8 mouse cellular contexts compared by ENCODE assay signal in genomic region chr17:83545756-83546742, GRCm38 (mm10). TPM values are rescaled to one million over a fixed set of nuclear protein-coding genes. Genes with fewer than 3 reads are reported as not detected.
DNase-seq lines count a peak whose midpoint lies in the region; ATAC-seq and TF ChIP-seq lines count a peak whose summit lies in the region.

No protein-coding gene starts in this region.

- no peaks in the 10 kb centered on the region for H3K9me3 ChIP-seq in heart, embryonic 11.5 days (replicated peaks; ENCODE audit: control insufficient read depth, low read length)
- H3K9me3 ChIP-seq in E14TG2a.4 (ENCODE audit: low read length), result no peaks in the 10 kb centered on the region
- H3K9me3 ChIP-seq in embryonic facial prominence, embryonic 13.5 days, result no peaks in the 10 kb centered on the region

- peak overlapping the region; percentile 54 for H3K9ac ChIP-seq in heart, embryonic 11.5 days (ENCODE audit: low read depth, low read length)
- H3K9ac ChIP-seq in embryonic facial prominence, embryonic 13.5 days, result peak overlapping the region; percentile 41; the same call in 1 of the 2 replicates

- WGBS in heart, embryonic 11.5 days (ENCODE audit: insufficient replicate concordance), result 9% methylated on average over 35 of the region's 35 CpGs
- 9% methylated on average over 35 of the region's 35 CpGs for WGBS in embryonic facial prominence, embryonic 13.5 days

- DNase-seq in heart, postnatal 25 days (ENCODE audit: low spot score), result no peak
- peak; percentile 48 for DNase-seq in naive thymus-derived CD4-positive, alpha-beta T cell, adult 2 months (ENCODE audit: low read depth)
- no peak for DNase-seq in ovary, adult 18-20 months (ENCODE audit: low spot score)
- no peak for DNase-seq in right cerebral cortex, postnatal 14 days

- no peak for TF ChIP-seq CTCF in E14TG2a.4 (conservative IDR thresholded peaks at IDR 0.05; ENCODE audit: low read length)

- no peak overlapping the region for H3K27ac ChIP-seq in heart, embryonic 11.5 days (ENCODE audit: low read depth, low read length)
- H3K27ac ChIP-seq in embryonic facial prominence, embryonic 13.5 days, result no peak overlapping the region

- no peaks in the 10 kb centered on the region for H3K4me1 ChIP-seq in heart, embryonic 11.5 days (ENCODE audit: control insufficient read depth, insufficient read depth, low read length)
- H3K4me1 ChIP-seq in E14TG2a.4 (replicated peaks; ENCODE audit: low read depth, low read length), result peaks cover 46% of the 10 kb centered on the region
- H3K4me1 ChIP-seq in embryonic facial prominence, embryonic 13.5 days, result peaks cover 19% of the 10 kb centered on the region

- peaks cover 29% of the 10 kb centered on the region for H3K27me3 ChIP-seq in heart, embryonic 11.5 days (ENCODE audit: control insufficient read depth, insufficient read depth, low read length)
- peaks cover 30% of the 10 kb centered on the region for H3K27me3 ChIP-seq in E14TG2a.4 (ENCODE audit: insufficient read depth, low read length)
- H3K27me3 ChIP-seq in embryonic facial prominence, embryonic 13.5 days, result peaks cover 65% of the 10 kb centered on the region

- H3K4me2 ChIP-seq in heart, embryonic 11.5 days, result peak overlapping the region; percentile 69
- peak overlapping the region; percentile 53 for H3K4me2 ChIP-seq in embryonic facial prominence, embryonic 13.5 days

- no peaks in the 10 kb centered on the region for H3K36me3 ChIP-seq in heart, embryonic 11.5 days (ENCODE audit: control insufficient read depth, insufficient read depth, low read length)
- no peaks in the 10 kb centered on the region for H3K36me3 ChIP-seq in E14TG2a.4 (ENCODE audit: insufficient read depth, low read length)
- H3K36me3 ChIP-seq in embryonic facial prominence, embryonic 13.5 days, result no peaks in the 10 kb centered on the region

- intact Hi-C loops in heart, postnatal 25 days (cut with DNase I), result no loop called here

- ATAC-seq in heart, embryonic 11.5 days (replicated peaks; ENCODE audit: insufficient number of reproducible peaks, low FRiP score, low TSS enrichment), result no peak
- no peak for ATAC-seq in embryonic facial prominence, embryonic 13.5 days (ENCODE audit: insufficient number of reproducible peaks, insufficient read depth, low FRiP score, low TSS enrichment, low read depth)
- peak; percentile 25 for ATAC-seq in inflammation-experienced regulatory T-cells, adult 6 months

- peak overlapping the region; percentile 48 for H3K4me3 ChIP-seq in heart, embryonic 11.5 days (ENCODE audit: low read depth, low read length)
- peak overlapping the region; percentile 3; the same call in 1 of the 2 replicates for H3K4me3 ChIP-seq in E14TG2a.4 (replicated peaks; ENCODE audit: low read length)
- H3K4me3 ChIP-seq in embryonic facial prominence, embryonic 13.5 days, result peak overlapping the region; percentile 35

RNA-seq across cellular contexts. Expression of gene Cox7a2l, which starts 28.9 kb away (rescaled TPM):
- polyA plus RNA-seq in heart, embryonic 11.5 days (2014; fragmentation: Nextera tagmentation; extraction: Ambion mirVana), result 202 and 217 TPM in 2 replicates
- 100 to 1,000 TPM; 290 to 313 TPM for total RNA-seq in heart, postnatal 25 days (2021)
- polyA plus RNA-seq in embryonic facial prominence, embryonic 13.5 days (2015; fragmentation: Nextera tagmentation; extraction: Ambion mirVana), result 157 and 158 TPM in 2 replicates
- polyA plus RNA-seq in inflammation-experienced regulatory T-cells, adult 6 months (2017; shearing (Covaris generic)), result 100 to 1,000 TPM; 353 to 565 (median 539) TPM
